Mouse (Mus musculus): ENCODE data around the gene Rps15. TPM values are rescaled to one million over a fixed set of nuclear protein-coding genes. Genes with fewer than 3 reads are reported as not detected.

The Rps15 gene
- polyA plus RNA-seq, 1 experiment from 2014 or later = 828 TPM

DNA sequence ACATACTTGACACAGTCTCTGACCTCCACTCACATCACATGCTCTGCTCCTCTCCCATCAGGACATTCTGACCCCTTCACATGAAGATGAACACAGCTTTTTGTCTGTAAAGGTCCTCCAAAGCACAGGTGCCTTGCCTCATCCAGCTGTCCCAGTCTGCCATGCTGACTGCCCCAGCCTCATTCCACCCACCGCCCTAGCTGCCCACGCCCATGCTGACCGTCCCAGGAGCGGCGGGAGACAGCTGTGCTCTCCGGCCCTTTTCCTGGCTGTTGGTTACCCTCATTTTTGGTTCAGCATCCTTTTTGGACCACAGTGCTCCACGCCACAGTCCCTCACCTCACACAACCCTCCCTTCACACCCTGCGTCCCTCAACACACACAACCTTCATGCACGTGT lies 13.9 kb upstream of the Rps15 start:
- Histone ChIP-seq H3K4me1 (ENCODE audit: control insufficient read depth, insufficient read depth, low read length) (peaks cover 8% of the 10 kb centered on the region; the same call in 1 of the 2 replicates), H3K27me3 (ENCODE audit: control insufficient read depth, insufficient read depth, low read length) (no peaks in the 10 kb centered on the region), H3K4me3 (ENCODE audit: low read depth, low read length) (no peak overlapping the region), H3K36me3 (ENCODE audit: control insufficient read depth, insufficient read depth, low read length) (peaks cover 64% of the 10 kb centered on the region), H3K27ac (ENCODE audit: low read depth, low read length) (no peak overlapping the region), H3K4me2 (no peak overlapping the region), H3K9ac (ENCODE audit: low read depth, low read length) (no peak overlapping the region), H3K9me3 (replicated peaks; ENCODE audit: control insufficient read depth, low read length) (no peaks in the 10 kb centered on the region)
- no peak for ATAC-seq (replicated peaks; ENCODE audit: insufficient number of reproducible peaks, low FRiP score, low TSS enrichment)
- WGBS (ENCODE audit: insufficient replicate concordance) = 94% methylated on average over 9 of the region's 9 CpGs

DNA sequence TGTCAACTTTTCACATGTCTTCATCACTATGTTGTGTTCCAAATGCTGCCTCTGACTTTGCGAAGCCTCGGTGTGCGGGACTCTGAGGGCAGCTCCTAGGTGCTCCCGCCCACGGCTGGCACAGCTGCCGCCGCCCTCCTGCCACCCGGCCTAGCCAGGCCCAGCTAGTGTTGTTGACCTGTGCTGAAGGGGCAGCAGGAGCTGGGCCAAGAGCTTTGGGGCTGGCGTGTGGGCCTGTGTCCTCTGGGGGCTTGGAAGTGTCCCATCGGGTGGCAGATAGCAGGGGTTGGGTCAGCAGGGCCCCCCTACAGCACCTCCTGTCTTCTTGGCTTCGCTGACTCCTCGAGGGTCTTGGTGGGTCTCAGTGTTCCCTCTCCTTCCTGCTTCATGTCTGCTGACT lies 13.0 kb upstream of the Rps15 start:
- no peak overlapping the region for H3K27ac ChIP-seq (ENCODE audit: low read depth, low read length)
- H3K9me3 ChIP-seq (replicated peaks; ENCODE audit: control insufficient read depth, low read length) = no peaks in the 10 kb centered on the region
- no peak overlapping the region for H3K4me2 ChIP-seq
- no peak overlapping the region for H3K4me3 ChIP-seq (ENCODE audit: low read depth, low read length)
- 95% methylated on average over 12 of the region's 12 CpGs for WGBS (ENCODE audit: insufficient replicate concordance)
- no peak for ATAC-seq (replicated peaks; ENCODE audit: insufficient number of reproducible peaks, low FRiP score, low TSS enrichment)
- H3K4me1 ChIP-seq (ENCODE audit: control insufficient read depth, insufficient read depth, low read length) = peaks cover 7% of the 10 kb centered on the region; the same call in 1 of the 2 replicates
- no peak overlapping the region for H3K9ac ChIP-seq (ENCODE audit: low read depth, low read length)
- no peaks in the 10 kb centered on the region for H3K27me3 ChIP-seq (ENCODE audit: control insufficient read depth, insufficient read depth, low read length)
- H3K36me3 ChIP-seq (ENCODE audit: control insufficient read depth, insufficient read depth, low read length) = peaks cover 70% of the 10 kb centered on the region

DNA sequence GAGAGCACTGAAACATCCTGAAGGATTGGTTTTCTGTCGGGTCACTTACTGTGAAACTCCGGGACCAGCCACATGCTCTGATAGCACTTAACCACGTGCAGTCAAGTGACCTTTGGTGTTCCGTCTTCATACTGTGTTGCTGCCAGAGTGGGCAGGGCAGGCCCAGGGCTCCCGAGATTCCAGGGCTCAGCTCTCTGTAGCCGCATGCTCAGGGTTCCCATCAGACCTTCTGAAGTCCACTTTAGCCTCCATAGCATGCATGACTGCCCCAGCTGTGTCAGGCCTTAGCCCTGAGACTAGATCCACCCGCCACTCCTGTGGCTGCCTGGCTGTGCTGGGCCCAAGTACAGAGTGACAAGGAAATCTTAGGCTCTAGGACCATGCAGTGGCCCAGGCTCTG lies 10.9 kb upstream of the Rps15 start:
- no peak overlapping the region for H3K4me3 ChIP-seq (ENCODE audit: low read depth, low read length)
- 68% methylated on average over 7 of the region's 7 CpGs for WGBS (ENCODE audit: insufficient replicate concordance)
- no peak overlapping the region for H3K9ac ChIP-seq (ENCODE audit: low read depth, low read length)
- H3K27me3 ChIP-seq (ENCODE audit: control insufficient read depth, insufficient read depth, low read length) = no peaks in the 10 kb centered on the region
- peaks cover 7% of the 10 kb centered on the region; the same call in 1 of the 2 replicates for H3K4me1 ChIP-seq (ENCODE audit: control insufficient read depth, insufficient read depth, low read length)
- peak overlapping the region; percentile 37; the same call in 1 of the 2 replicates for H3K27ac ChIP-seq (ENCODE audit: low read depth, low read length)
- ATAC-seq (replicated peaks; ENCODE audit: insufficient number of reproducible peaks, low FRiP score, low TSS enrichment) = no peak
- H3K36me3 ChIP-seq (ENCODE audit: control insufficient read depth, insufficient read depth, low read length) = peaks cover 70% of the 10 kb centered on the region
- no peaks in the 10 kb centered on the region for H3K9me3 ChIP-seq (replicated peaks; ENCODE audit: control insufficient read depth, low read length)
- H3K4me2 ChIP-seq = no peak overlapping the region

DNA sequence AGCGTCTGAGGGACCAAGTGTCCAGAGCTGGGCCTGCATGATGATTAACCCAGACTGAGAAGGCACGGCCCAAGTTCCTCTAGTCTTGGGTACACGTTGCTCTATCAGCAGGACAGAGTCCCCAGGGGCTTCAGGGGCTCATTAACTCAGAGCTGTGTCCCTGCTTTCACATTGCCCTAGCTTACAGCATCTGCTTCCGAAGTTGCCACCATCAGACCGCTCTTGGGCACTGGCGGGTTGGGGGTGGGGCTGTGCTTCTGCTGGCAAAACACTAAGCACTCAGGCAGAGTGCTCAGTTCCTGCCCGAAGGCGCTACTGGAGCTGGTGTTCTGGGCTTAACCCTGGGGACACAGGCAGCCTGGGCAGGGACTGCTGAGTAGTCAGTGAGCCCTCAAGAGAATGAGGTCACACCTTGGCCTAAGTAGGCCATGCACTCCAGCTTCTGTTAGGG lies 10.3 kb upstream of the Rps15 start:
- Histone ChIP-seq H3K9me3 (replicated peaks; ENCODE audit: control insufficient read depth, low read length) (no peaks in the 10 kb centered on the region), H3K4me2 (no peak overlapping the region), H3K9ac (ENCODE audit: low read depth, low read length) (no peak overlapping the region), H3K4me1 (ENCODE audit: control insufficient read depth, insufficient read depth, low read length) (peaks cover 7% of the 10 kb centered on the region; the same call in 1 of the 2 replicates), H3K27me3 (ENCODE audit: control insufficient read depth, insufficient read depth, low read length) (no peaks in the 10 kb centered on the region), H3K27ac (ENCODE audit: low read depth, low read length) (0 out of 2 replicates have a peak overlapping the region, but pooled peaks have one; percentile 37), H3K4me3 (ENCODE audit: low read depth, low read length) (no peak overlapping the region), H3K36me3 (ENCODE audit: control insufficient read depth, insufficient read depth, low read length) (peaks cover 68% of the 10 kb centered on the region)
- ATAC-seq (replicated peaks; ENCODE audit: insufficient number of reproducible peaks, low FRiP score, low TSS enrichment) = no peak
- 78% methylated on average over 8 of the region's 8 CpGs for WGBS (ENCODE audit: insufficient replicate concordance)

DNA sequence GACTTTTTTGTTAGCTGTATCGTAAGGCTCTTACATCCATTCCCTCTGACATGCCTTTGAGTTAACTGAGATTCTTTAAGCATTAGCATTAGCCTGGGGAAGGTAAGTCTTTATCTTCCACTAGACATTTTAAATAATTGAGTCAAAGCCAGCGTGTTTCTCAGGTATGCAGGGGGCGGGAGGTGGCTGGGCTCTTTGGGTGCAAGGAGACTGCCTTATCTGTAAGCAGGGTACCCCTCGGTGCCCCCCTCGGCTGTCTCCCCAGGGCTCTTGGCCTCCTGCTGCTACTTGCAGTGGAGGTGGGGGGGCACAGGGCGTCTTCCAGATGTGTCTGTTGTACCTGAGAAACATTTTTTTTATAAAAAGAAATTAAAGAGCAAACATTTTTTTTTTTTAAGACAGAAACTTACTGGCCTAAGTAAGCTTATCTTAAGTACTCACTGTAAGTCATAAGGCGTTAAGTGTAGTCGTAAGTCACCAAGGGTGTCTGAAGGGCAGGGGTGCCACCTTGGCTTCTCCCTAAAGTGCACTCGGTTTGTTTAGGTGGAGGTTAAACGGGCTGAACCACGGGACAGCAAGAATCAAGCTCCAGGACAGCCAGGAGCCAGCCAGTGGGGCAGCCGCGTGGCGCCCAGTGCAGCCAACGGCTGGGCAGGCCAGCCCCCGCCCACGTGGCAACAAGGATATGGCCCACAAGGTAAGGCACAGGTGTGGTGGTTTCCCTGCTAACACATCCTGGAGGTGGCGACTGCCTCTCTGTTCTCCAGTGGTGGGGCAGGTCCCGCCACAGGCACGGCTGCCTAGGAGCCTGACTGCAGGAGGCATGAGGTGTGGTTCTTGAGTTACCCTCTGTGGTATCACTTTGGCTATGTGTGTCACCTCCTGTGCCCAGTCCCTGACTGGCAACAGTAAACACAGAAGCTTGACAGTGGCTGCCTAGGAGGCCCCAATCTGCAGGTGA lies 9.5 kb upstream of the Rps15 start:
- Histone ChIP-seq H3K27ac (ENCODE audit: low read depth, low read length) (no peak overlapping the region), H3K4me2 (no peak overlapping the region)
- ATAC-seq (replicated peaks; ENCODE audit: insufficient number of reproducible peaks, low FRiP score, low TSS enrichment) = 0 out of 2 replicates have a peak, but pooled peaks have one; percentile 1

DNA sequence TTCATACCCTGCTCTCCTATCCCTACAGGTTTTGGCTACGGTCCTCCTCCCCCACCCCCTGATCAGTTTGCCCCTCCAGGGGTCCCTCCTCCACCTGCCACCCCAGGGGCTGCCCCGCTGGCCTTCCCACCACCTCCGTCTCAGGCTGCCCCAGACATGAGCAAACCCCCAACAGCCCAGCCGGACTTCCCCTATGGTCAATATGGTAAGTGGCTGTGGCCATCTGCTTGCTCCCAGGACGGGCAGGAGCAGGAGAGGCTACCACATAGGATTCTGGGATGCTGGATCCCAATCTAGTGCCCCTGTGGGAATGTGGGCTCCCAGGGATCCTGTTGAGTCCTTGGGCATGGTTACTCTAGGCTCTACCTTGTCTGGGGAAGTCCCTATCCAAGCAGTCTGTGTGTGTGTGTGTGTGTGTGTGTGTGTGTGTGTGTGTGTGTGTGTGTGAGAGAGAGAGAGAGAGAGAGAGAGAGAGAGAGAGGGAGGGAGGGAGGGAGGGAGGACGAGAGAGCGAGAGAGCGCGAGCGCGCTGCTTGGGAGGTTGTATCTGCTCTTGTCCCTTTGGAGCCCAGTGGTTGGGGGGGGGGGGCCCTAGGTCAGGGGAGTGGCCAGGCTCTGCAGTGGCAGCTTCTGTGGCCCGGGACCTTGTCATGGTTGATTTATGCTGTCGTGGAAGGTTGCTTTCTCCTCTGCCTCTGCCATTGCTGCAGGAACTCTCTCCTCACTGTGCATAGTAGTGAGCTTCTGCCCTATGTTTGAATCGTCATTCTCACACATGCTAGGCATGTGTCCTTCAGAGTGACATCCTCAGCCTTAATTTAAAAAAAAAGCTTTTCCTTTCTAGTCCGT lies 6.8 kb upstream of the Rps15 start:
- WGBS (ENCODE audit: insufficient replicate concordance) = 81% methylated on average over 14 of the region's 15 CpGs
- ATAC-seq (replicated peaks; ENCODE audit: insufficient number of reproducible peaks, low FRiP score, low TSS enrichment) = no peak
- Histone ChIP-seq H3K36me3 (ENCODE audit: control insufficient read depth, insufficient read depth, low read length) (peaks cover 47% of the 10 kb centered on the region), H3K27ac (ENCODE audit: low read depth, low read length) (no peak overlapping the region), H3K4me3 (ENCODE audit: low read depth, low read length) (no peak overlapping the region), H3K9ac (ENCODE audit: low read depth, low read length) (no peak overlapping the region), H3K4me2 (no peak overlapping the region), H3K9me3 (replicated peaks; ENCODE audit: control insufficient read depth, low read length) (no peaks in the 10 kb centered on the region), H3K4me1 (ENCODE audit: control insufficient read depth, insufficient read depth, low read length) (peaks cover 7% of the 10 kb centered on the region; the same call in 1 of the 2 replicates), H3K27me3 (ENCODE audit: control insufficient read depth, insufficient read depth, low read length) (no peaks in the 10 kb centered on the region)

More for the DNA sequence above, 9.5 kb upstream of the Rps15 start:
- H3K27me3 ChIP-seq (ENCODE audit: control insufficient read depth, insufficient read depth, low read length) = no peaks in the 10 kb centered on the region
- no peak overlapping the region for H3K4me3 ChIP-seq (ENCODE audit: low read depth, low read length)
- no peak overlapping the region for H3K9ac ChIP-seq (ENCODE audit: low read depth, low read length)
- WGBS (ENCODE audit: insufficient replicate concordance) = 81% methylated on average over 20 of the region's 20 CpGs
- no peaks in the 10 kb centered on the region for H3K9me3 ChIP-seq (replicated peaks; ENCODE audit: control insufficient read depth, low read length)
- peaks cover 7% of the 10 kb centered on the region; the same call in 1 of the 2 replicates for H3K4me1 ChIP-seq (ENCODE audit: control insufficient read depth, insufficient read depth, low read length)
- H3K36me3 ChIP-seq (ENCODE audit: control insufficient read depth, insufficient read depth, low read length) = peaks cover 64% of the 10 kb centered on the region

DNA sequence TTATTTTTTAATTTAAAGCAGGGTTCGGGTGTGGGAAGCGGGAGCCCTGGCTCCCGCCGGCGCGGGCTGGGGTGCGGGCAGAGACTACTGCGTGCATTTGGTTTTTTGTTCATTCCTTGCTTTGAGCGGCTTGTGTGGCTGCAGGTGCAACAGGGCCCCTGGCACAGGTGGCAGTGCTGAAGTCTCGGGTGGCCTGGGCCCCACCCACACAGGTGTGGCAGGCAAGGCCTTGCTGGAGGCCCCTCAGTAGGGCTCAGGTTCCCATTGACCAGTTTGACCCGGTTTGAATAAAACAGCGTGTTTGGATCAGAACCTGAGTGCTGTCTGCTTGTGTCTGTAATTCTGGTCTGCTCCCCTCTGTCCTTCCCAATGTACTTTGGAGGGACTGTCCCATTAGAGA lies 4.2 kb upstream of the Rps15 start:
- peaks cover 29% of the 10 kb centered on the region for H3K36me3 ChIP-seq (ENCODE audit: control insufficient read depth, insufficient read depth, low read length)

DNA sequence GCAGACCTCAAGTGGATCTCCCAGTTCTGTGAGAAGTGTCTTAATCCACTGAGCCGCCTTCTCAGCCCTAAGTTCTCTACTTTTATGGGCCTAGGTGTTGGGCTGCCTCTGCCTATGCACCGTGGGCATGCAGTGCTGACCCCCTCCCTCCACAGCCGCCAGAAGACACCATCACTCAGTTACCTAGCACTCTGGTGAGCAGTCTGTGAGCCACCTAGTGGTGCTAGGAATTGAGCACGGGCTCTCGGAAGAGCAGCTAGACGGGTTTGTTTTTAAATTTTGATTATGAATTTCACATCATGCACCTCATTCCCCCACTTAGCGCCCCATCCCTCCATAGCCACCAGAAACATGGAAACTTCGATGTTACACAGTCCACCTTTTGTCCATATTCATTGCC lies 3.6 kb upstream of the Rps15 start:
- H3K36me3 ChIP-seq (ENCODE audit: control insufficient read depth, insufficient read depth, low read length) = peaks cover 23% of the 10 kb centered on the region

More for the DNA sequence above, 4.2 kb upstream of the Rps15 start:
- no peak for ATAC-seq (replicated peaks; ENCODE audit: insufficient number of reproducible peaks, low FRiP score, low TSS enrichment)
- Histone ChIP-seq H3K4me3 (ENCODE audit: low read depth, low read length) (no peak overlapping the region), H3K27me3 (ENCODE audit: control insufficient read depth, insufficient read depth, low read length) (no peaks in the 10 kb centered on the region), H3K4me2 (no peak overlapping the region), H3K9me3 (replicated peaks; ENCODE audit: control insufficient read depth, low read length) (no peaks in the 10 kb centered on the region), H3K27ac (ENCODE audit: low read depth, low read length) (no peak overlapping the region), H3K9ac (ENCODE audit: low read depth, low read length) (no peak overlapping the region), H3K4me1 (ENCODE audit: control insufficient read depth, insufficient read depth, low read length) (0 out of 2 replicates have a peak, but pooled peaks cover 3% of the 10 kb centered on the region)
- WGBS (ENCODE audit: insufficient replicate concordance) = 93% methylated on average over 12 of the region's 12 CpGs

More for the DNA sequence above, 3.6 kb upstream of the Rps15 start:
- no peak overlapping the region for H3K4me2 ChIP-seq
- WGBS (ENCODE audit: insufficient replicate concordance) = 70% methylated on average over 8 of the region's 8 CpGs
- no peaks in the 10 kb centered on the region for H3K9me3 ChIP-seq (replicated peaks; ENCODE audit: control insufficient read depth, low read length)
- no peaks in the 10 kb centered on the region for H3K27me3 ChIP-seq (ENCODE audit: control insufficient read depth, insufficient read depth, low read length)
- H3K27ac ChIP-seq (ENCODE audit: low read depth, low read length) = no peak overlapping the region
- no peak overlapping the region for H3K4me3 ChIP-seq (ENCODE audit: low read depth, low read length)
- no peak for ATAC-seq (replicated peaks; ENCODE audit: insufficient number of reproducible peaks, low FRiP score, low TSS enrichment)
- H3K9ac ChIP-seq (ENCODE audit: low read depth, low read length) = no peak overlapping the region
- 0 out of 2 replicates have a peak, but pooled peaks cover 4% of the 10 kb centered on the region for H3K4me1 ChIP-seq (ENCODE audit: control insufficient read depth, insufficient read depth, low read length)
